8 mouse cellular contexts compared by ENCODE assay signal in the genomic region with DNA sequence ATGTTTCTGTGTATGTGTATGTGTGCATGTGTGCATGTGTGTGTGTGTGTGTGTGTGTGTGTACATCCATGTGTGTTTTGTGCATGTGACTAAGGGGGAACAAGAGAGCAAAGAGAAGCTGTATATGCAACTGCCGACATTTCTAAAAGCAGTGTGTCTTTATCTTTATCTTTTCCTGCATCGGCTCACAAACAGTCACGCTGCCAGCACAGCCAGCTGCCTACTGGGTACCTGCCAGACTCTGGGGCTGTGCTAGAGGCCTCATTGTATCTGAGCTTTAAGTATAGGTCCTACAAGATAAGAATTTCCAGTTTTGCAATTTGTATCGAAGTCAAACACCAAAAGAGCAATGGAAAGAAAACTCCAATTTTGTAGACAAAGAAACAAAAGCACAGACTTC. TPM values are rescaled to one million over a fixed set of nuclear protein-coding genes. Genes with fewer than 3 reads are reported as not detected.
DNase-seq lines count a peak whose midpoint lies in the region; ATAC-seq lines count a peak whose summit lies in the region.

No protein-coding gene starts in this region.

- no peaks in the 10 kb centered on the region for H3K27me3 ChIP-seq in embryonic facial prominence, embryonic 14.5 days (replicated peaks; ENCODE audit: control insufficient read depth, insufficient read depth, low read length)
- no peaks in the 10 kb centered on the region for H3K27me3 ChIP-seq in liver, embryonic 16.5 days (ENCODE audit: control insufficient read depth, insufficient read depth, low read depth, low read length)
- no peaks in the 10 kb centered on the region for H3K27me3 ChIP-seq in midbrain, embryonic 11.5 days (ENCODE audit: control insufficient read depth, insufficient read depth, low read length)

- WGBS in embryonic facial prominence, embryonic 14.5 days, result 52% methylated on average over 4 of the region's 4 CpGs
- WGBS in liver, embryonic 16.5 days (ENCODE audit: insufficient replicate concordance), result 11% methylated on average over 4 of the region's 4 CpGs
- 90% methylated on average over 4 of the region's 4 CpGs for WGBS in midbrain, embryonic 11.5 days

- no peak overlapping the region for H3K4me3 ChIP-seq in embryonic facial prominence, embryonic 14.5 days (ENCODE audit: low read depth, low read length)
- H3K4me3 ChIP-seq in liver, embryonic 16.5 days (ENCODE audit: low read depth, low read length), result no peak overlapping the region
- H3K4me3 ChIP-seq in midbrain, embryonic 11.5 days (ENCODE audit: low read depth, low read length), result no peak overlapping the region

- peak; percentile 61 for ATAC-seq in frontal cortex, adult (ENCODE audit: low TSS enrichment)
- peak; percentile 8 for ATAC-seq in CD4-positive, CD25-positive, alpha-beta regulatory T cell, adult 4 months
- ATAC-seq in embryonic facial prominence, embryonic 14.5 days (ENCODE audit: low read depth), result no peak
- peak; percentile 50 for ATAC-seq in liver, embryonic 16.5 days (ENCODE audit: low read depth)
- ATAC-seq in midbrain, embryonic 11.5 days (ENCODE audit: low FRiP score), result no peak

- peak overlapping the region; percentile 75 for H3K27ac ChIP-seq in embryonic facial prominence, embryonic 14.5 days (replicated peaks; ENCODE audit: low read depth, low read length)
- no peak overlapping the region for H3K27ac ChIP-seq in liver, embryonic 16.5 days (ENCODE audit: low read length)
- H3K27ac ChIP-seq in midbrain, embryonic 11.5 days (ENCODE audit: low read depth, low read length), result no peak overlapping the region

- DNase-seq in frontal cortex, postnatal 25 days (ENCODE audit: low spot score in 2 of 2), result no peak
- no peak for DNase-seq in embryonic facial prominence, embryonic 14.5 days (ENCODE audit: low spot score)
- DNase-seq in thymus, postnatal 0 days (ENCODE audit: low spot score), result peak; percentile 78
- DNase-seq in kidney, postnatal 14 days, result no peak
- no peak for DNase-seq in midbrain, embryonic 11.5 days (ENCODE audit: low spot score, missing footprints)

- no peaks in the 10 kb centered on the region for H3K9me3 ChIP-seq in embryonic facial prominence, embryonic 14.5 days (ENCODE audit: control insufficient read depth, low read length)
- H3K9me3 ChIP-seq in liver, embryonic 16.5 days (replicated peaks; ENCODE audit: control insufficient read depth, low read length), result no peaks in the 10 kb centered on the region
- no peaks in the 10 kb centered on the region for H3K9me3 ChIP-seq in midbrain, embryonic 11.5 days (ENCODE audit: control insufficient read depth, low read length)

- H3K9ac ChIP-seq in embryonic facial prominence, embryonic 14.5 days (ENCODE audit: low read depth, low read length), result peak overlapping the region; percentile 25; the same call in 1 of the 2 replicates
- H3K9ac ChIP-seq in liver, embryonic 16.5 days (ENCODE audit: low read depth, low read length), result no peak overlapping the region
- no peak overlapping the region for H3K9ac ChIP-seq in midbrain, embryonic 11.5 days (ENCODE audit: low read length)

- peaks cover 30% of the 10 kb centered on the region for H3K4me1 ChIP-seq in embryonic facial prominence, embryonic 14.5 days (ENCODE audit: control insufficient read depth, insufficient read depth, low read length)
- H3K4me1 ChIP-seq in liver, embryonic 16.5 days (ENCODE audit: control insufficient read depth, low read depth, low read length), result peaks cover 24% of the 10 kb centered on the region
- no peaks in the 10 kb centered on the region for H3K4me1 ChIP-seq in midbrain, embryonic 11.5 days (ENCODE audit: control insufficient read depth, insufficient read depth, low read length)

- H3K4me2 ChIP-seq in embryonic facial prominence, embryonic 14.5 days (ENCODE audit: low read depth, low read length), result no peak overlapping the region
- no peak overlapping the region for H3K4me2 ChIP-seq in liver, embryonic 16.5 days (ENCODE audit: low read depth, low read length)
- H3K4me2 ChIP-seq in midbrain, embryonic 11.5 days, result no peak overlapping the region

- peaks cover 4% of the 10 kb centered on the region; the same call in 1 of the 2 replicates for H3K36me3 ChIP-seq in embryonic facial prominence, embryonic 14.5 days (ENCODE audit: control insufficient read depth, insufficient read depth, low read length)
- H3K36me3 ChIP-seq in liver, embryonic 16.5 days (ENCODE audit: control insufficient read depth, insufficient read depth), result no peaks in the 10 kb centered on the region
- H3K36me3 ChIP-seq in midbrain, embryonic 11.5 days (ENCODE audit: control insufficient read depth, insufficient read depth, low read length), result peaks cover 2% of the 10 kb centered on the region; the same call in 1 of the 2 replicates

RNA-seq across cellular contexts. Expression of gene Scarb2, which starts 17.1 kb away (rescaled TPM):
- polyA plus RNA-seq in CD4-positive, CD25-positive, alpha-beta regulatory T cell, adult 4 months (2017; shearing (Covaris generic)), result 10 to 100 TPM in 1 of 2 experiments, 1 to 10 TPM in 1; 9.1 to 13.0 TPM
- 11.4 and 11.5 TPM in 2 replicates for polyA plus RNA-seq in embryonic facial prominence, embryonic 14.5 days (2014; fragmentation: Nextera tagmentation; extraction: Ambion mirVana)
- polyA plus RNA-seq in liver, embryonic 16.5 days (2015; fragmentation: Nextera tagmentation; extraction: Ambion mirVana), result 7.8 and 8.0 TPM in 2 replicates
- 29.2 and 31.2 TPM in 2 replicates for polyA plus RNA-seq in thymus, postnatal 0 days (2015; fragmentation: Nextera tagmentation; extraction: Ambion mirVana)
- polyA plus RNA-seq in midbrain, embryonic 11.5 days (2014; fragmentation: Nextera tagmentation; extraction: Ambion mirVana), result 11.0 and 11.2 TPM in 2 replicates

RNA-seq across cellular contexts. Expression of gene Nup54, which starts 54.5 kb away (rescaled TPM):
- polyA plus RNA-seq in CD4-positive, CD25-positive, alpha-beta regulatory T cell, adult 4 months (2017; shearing (Covaris generic)), result 10 to 100 TPM; 41.3 to 42.7 TPM
- polyA plus RNA-seq in embryonic facial prominence, embryonic 14.5 days (2014; fragmentation: Nextera tagmentation; extraction: Ambion mirVana), result 39.8 and 43.9 TPM in 2 replicates
- 23.0 and 28.0 TPM in 2 replicates for polyA plus RNA-seq in liver, embryonic 16.5 days (2015; fragmentation: Nextera tagmentation; extraction: Ambion mirVana)
- polyA plus RNA-seq in thymus, postnatal 0 days (2015; fragmentation: Nextera tagmentation; extraction: Ambion mirVana), result 44.2 and 44.6 TPM in 2 replicates
- 65.6 and 67.1 TPM in 2 replicates for polyA plus RNA-seq in midbrain, embryonic 11.5 days (2014; fragmentation: Nextera tagmentation; extraction: Ambion mirVana)

Comparison
In these comparisons a context has a peak if more than half of its experiments do, and no peak if none do; other contexts are left out.
1. ATAC-seq: peak in frontal cortex, adult (single experiment), CD4-positive, CD25-positive, alpha-beta regulatory T cell, adult 4 months (single experiment) and liver, embryonic 16.5 days (single experiment); none in embryonic facial prominence, embryonic 14.5 days (single experiment) and midbrain, embryonic 11.5 days (single experiment).